Mouse (Mus musculus) limb, embryonic 14.5 days (tissue): ENCODE data around the gene Phc2. TPM values are rescaled to one million over a fixed set of nuclear protein-coding genes. Genes with fewer than 3 reads are reported as not detected.
A peak's percentile ranks its signal among the peaks of the same experiment; 100 is the strongest.

Source experiments
- ATAC-seq: fragments of 200-750 bp; cut with Nextera tagmentation; 2 replicates; pipeline ENCODE4 v1.8.0; 2017; ENCODE audit warnings: low read depth, moderate number of reproducible peaks, moderate TSS enrichment; ENCODE audit not compliant: low FRiP score
- DNase-seq: peaks from one replicate; pipeline ENCODE4 v3.0.0-alpha.2; 2015; ENCODE audit warnings: low spot score
- H3K27ac ChIP-seq: fragments of 300-500 bp; sonication (generic); replicated peaks from 2 replicates; pipeline ENCODE4 v1.5.1; 2014; ENCODE audit warnings: low read depth, mild to moderate bottlenecking, low read length, moderate library complexity, mixed read lengths
- H3K27me3 ChIP-seq: fragments of 300-500 bp; sonication (generic); 2 replicates; pipeline ENCODE4 v1.6.1; 2014; ENCODE audit warnings: low read length, mixed read lengths; ENCODE audit not compliant: control insufficient read depth, insufficient read depth
- H3K36me3 ChIP-seq: fragments of 300-500 bp; sonication (generic); 2 replicates; pipeline ENCODE4 v1.6.1; 2014; ENCODE audit warnings: mild to moderate bottlenecking, low read length, moderate library complexity, mixed read lengths; ENCODE audit not compliant: control insufficient read depth, insufficient read depth
- H3K4me1 ChIP-seq: fragments of 300-500 bp; sonication (generic); 2 replicates; pipeline ENCODE4 v1.6.1; 2014; ENCODE audit warnings: antibody characterized with exemption, low read length, mixed read lengths; ENCODE audit not compliant: control insufficient read depth, insufficient read depth
- H3K4me2 ChIP-seq: fragments of 300-500 bp; sonication (generic); replicated peaks from 2 replicates; pipeline ENCODE4 v1.6.1; 2014; ENCODE audit warnings: low read depth, mild to moderate bottlenecking, low read length, moderate library complexity; ENCODE audit not compliant: severe bottlenecking
- H3K4me3 ChIP-seq: fragments of 300-500 bp; sonication (generic); replicated peaks from 2 replicates; pipeline ENCODE4 v1.5.1; 2014; ENCODE audit warnings: low read length
- H3K9ac ChIP-seq: fragments of 300-500 bp; sonication (generic); 2 replicates; pipeline ENCODE4 v1.6.1; 2014; ENCODE audit warnings: mild to moderate bottlenecking, low read depth, low read length, moderate library complexity; ENCODE audit not compliant: severe bottlenecking
- H3K9me3 ChIP-seq: fragments of 300-500 bp; sonication (generic); 2 replicates; pipeline ENCODE4 v1.6.1; 2016; ENCODE audit warnings: low read length; ENCODE audit not compliant: control insufficient read depth
- POLR2A ChIP-seq: fragments of 200-500 bp; IDR thresholded peaks from 2 replicates; pipeline ENCODE4 v1.8.0; 2012; ENCODE audit warnings: inconsistent platforms, mild to moderate bottlenecking, moderate library complexity, borderline replicate concordance; ENCODE audit not compliant: insufficient read depth, insufficient read length; ENCODE audit errors: extremely low read depth
- WGBS: fragments of 180-500 bp; shearing (Covaris S2); extraction: QIAGEN DNeasy Blood & Tissue Kit; methylation state at CpG from one replicate; pipeline ENCODE4 v1.1.7; 2014; 5-methylcytosine and 5-hydroxymethylcytosine counted together
- polyA plus RNA-seq, 2 experiments: library from polyadenylated mRNA; depleted of rRNA in 1 of 2; stranded (reverse) in 1 of 2; unstranded in 1 of 2; fragments of >200 nt; fragmentation: Nextera tagmentation in 1 of 2; extraction: Ambion mirVana in 1 of 2; gene quantifications; 2 replicates each; pipeline versions ENCODE4 v1.2.1 to v1.2.3; 2012 to 2014

Phc2 gene
- polyA plus RNA-seq, 2 experiments, result 69.8 to 103 TPM

- H3K4me2 ChIP-seq, result no peak overlapping the region
- no peak overlapping the region for H3K9ac ChIP-seq
- no peak overlapping the region for H3K4me3 ChIP-seq
- H3K27me3 ChIP-seq, result no peaks in the 10 kb centered on the region
- WGBS, result 82% methylated on average over 4 of the region's 4 CpGs
- H3K4me1 ChIP-seq, result peaks cover 72% of the 10 kb centered on the region
- no peak for TF ChIP-seq POLR2A
- H3K9me3 ChIP-seq, result 0 out of 2 replicates have a peak, but pooled peaks cover 4% of the 10 kb centered on the region
- no peaks in the 10 kb centered on the region for H3K36me3 ChIP-seq
- H3K27ac ChIP-seq, result no peak overlapping the region
- ATAC-seq, result no peak
- DNase-seq, result no peak
Measured at GRCm38 (mm10) chr4:128691195-128691594, 36.7 kb downstream of the Phc2 start.

GRCm38 (mm10) chr4:128692149-128692925, 37.8 kb downstream of the Phc2 start:
- no peak for TF ChIP-seq POLR2A
- Histone ChIP-seq H3K36me3 (no peaks in the 10 kb centered on the region), H3K4me3 (no peak overlapping the region), H3K4me2 (peak overlapping the region; percentile 8), H3K9ac (0 out of 2 replicates have a peak overlapping the region, but pooled peaks have one; percentile 18), H3K4me1 (peaks cover 83% of the 10 kb centered on the region), H3K27me3 (no peaks in the 10 kb centered on the region), H3K27ac (peak overlapping the region; percentile 70), H3K9me3 (0 out of 2 replicates have a peak, but pooled peaks cover 4% of the 10 kb centered on the region)
- ATAC-seq (peak; percentile 72), DNase-seq (peak; percentile 64)
- WGBS, result 28% methylated on average over 14 of the region's 15 CpGs

- no peak for TF ChIP-seq POLR2A
- Histone ChIP-seq H3K4me2 (peak overlapping the region; percentile 8), H3K9ac (peak overlapping the region; percentile 9; the same call in 1 of the 2 replicates), H3K9me3 (no peaks in the 10 kb centered on the region), H3K4me1 (peaks cover 90% of the 10 kb centered on the region), H3K27ac (peak overlapping the region; percentile 70), H3K36me3 (no peaks in the 10 kb centered on the region), H3K4me3 (no peak overlapping the region), H3K27me3 (no peaks in the 10 kb centered on the region)
- ATAC-seq, result no peak
- peak; percentile 50 for DNase-seq
- 17% methylated on average over 5 of the region's 5 CpGs for WGBS
Measured at GRCm38 (mm10) chr4:128693207-128693606, 38.7 kb downstream of the Phc2 start.

- no peak for TF ChIP-seq POLR2A
- H3K9ac ChIP-seq, result no peak overlapping the region
- DNase-seq (no peak), ATAC-seq (no peak)
- H3K4me1 ChIP-seq, result peaks cover 95% of the 10 kb centered on the region
- H3K4me3 ChIP-seq, result no peak overlapping the region
- no peak overlapping the region for H3K4me2 ChIP-seq
- no peaks in the 10 kb centered on the region for H3K36me3 ChIP-seq
- no peaks in the 10 kb centered on the region for H3K27me3 ChIP-seq
- no peaks in the 10 kb centered on the region for H3K9me3 ChIP-seq
- no peak overlapping the region for H3K27ac ChIP-seq
Measured at GRCm38 (mm10) chr4:128694315-128694714, 39.8 kb downstream of the Phc2 start.

GRCm38 (mm10) chr4:128695149-128695548, 40.6 kb downstream of the Phc2 start:
- H3K27me3 ChIP-seq, result no peaks in the 10 kb centered on the region
- H3K4me3 ChIP-seq, result no peak overlapping the region
- ATAC-seq (no peak), DNase-seq (no peak)
- no peak overlapping the region for H3K4me2 ChIP-seq
- 73% methylated on average over 7 of the region's 7 CpGs for WGBS
- no peak overlapping the region for H3K27ac ChIP-seq
- H3K36me3 ChIP-seq, result no peaks in the 10 kb centered on the region
- H3K4me1 ChIP-seq, result peaks cover 92% of the 10 kb centered on the region
- H3K9ac ChIP-seq, result no peak overlapping the region
- no peak for TF ChIP-seq POLR2A
- no peaks in the 10 kb centered on the region for H3K9me3 ChIP-seq
